Mouse (Mus musculus): ENCODE results near the gene 9430015G10Rik.
A peak's percentile ranks its signal among the peaks of the same experiment; 100 is the strongest.

The 9430015G10Rik gene

DNA sequence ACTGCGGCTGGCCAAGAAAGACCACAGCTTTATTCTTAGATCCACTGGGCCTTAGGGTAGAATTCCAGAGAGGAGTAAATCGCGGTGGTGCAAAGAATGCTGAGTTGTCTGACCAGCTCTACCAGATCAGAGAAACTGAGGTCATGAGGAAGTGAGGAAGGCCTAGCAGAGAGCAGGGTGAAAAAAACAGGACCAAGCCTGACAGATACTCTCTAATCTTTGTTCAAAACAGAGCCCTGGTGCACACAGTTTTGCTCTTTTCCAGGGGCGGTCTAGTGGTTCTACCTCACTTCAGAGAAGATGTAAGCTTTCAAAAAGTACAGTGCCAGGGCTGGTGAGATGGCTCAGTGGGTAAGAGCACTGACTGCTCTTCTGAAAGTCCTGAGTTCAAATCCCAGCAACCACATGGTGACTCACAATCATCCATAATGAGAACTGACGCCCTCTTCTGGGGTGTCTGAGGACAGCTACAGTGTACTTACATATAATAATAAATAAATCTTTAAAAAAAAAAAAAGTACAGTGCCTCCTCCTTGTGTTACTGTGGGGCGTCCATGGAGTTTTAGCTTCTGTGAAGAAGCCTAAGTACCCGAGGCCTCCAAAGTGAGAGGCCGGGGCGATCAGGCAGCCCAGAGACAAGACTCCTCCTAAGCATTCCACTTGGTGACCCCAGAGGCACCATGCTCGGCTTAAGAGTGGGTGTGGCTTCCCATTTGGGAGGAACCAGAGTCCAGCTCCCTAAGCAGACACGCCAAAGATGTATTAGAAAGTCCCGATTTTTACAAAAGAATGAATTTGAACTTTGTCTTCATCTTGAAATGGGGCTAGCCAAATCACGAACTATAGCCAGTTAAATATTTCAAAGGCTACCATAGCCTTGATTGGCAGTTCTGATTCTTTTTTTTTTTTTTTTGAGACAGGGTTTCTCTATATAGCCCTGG is 906 bp upstream of the 9430015G10Rik start:
- no peak for TF ChIP-seq NANOG (IDR thresholded peaks at IDR 0.05; ENCODE audit: borderline replicate concordance, low read length)
- TF ChIP-seq POU5F1 (IDR thresholded peaks at IDR 0.05; ENCODE audit: borderline replicate concordance, low read length): no peak
- TF ChIP-seq CTCF (conservative IDR thresholded peaks at IDR 0.05; ENCODE audit: low read length): no peak
- peaks cover 40% of the 10 kb centered on the region for H3K4me1 ChIP-seq (replicated peaks; ENCODE audit: low read depth, low read length)
- H3K9me3 ChIP-seq (ENCODE audit: low read length): no peaks in the 10 kb centered on the region
- H3K36me3 ChIP-seq (ENCODE audit: insufficient read depth, low read length): peaks cover 22% of the 10 kb centered on the region
- peak overlapping the region; percentile 96 for H3K4me3 ChIP-seq (replicated peaks; ENCODE audit: low read length)
- H3K27me3 ChIP-seq (ENCODE audit: insufficient read depth, low read length): no peaks in the 10 kb centered on the region

GRCm38 (mm10) chr4:156124077-156124476 is 14.3 kb downstream of the 9430015G10Rik start:
- peaks cover 29% of the 10 kb centered on the region for H3K9me3 ChIP-seq (ENCODE audit: low read length)
- TF ChIP-seq NANOG (IDR thresholded peaks at IDR 0.05; ENCODE audit: borderline replicate concordance, low read length) (no peak), CTCF (conservative IDR thresholded peaks at IDR 0.05; ENCODE audit: low read length) (no peak), POU5F1 (IDR thresholded peaks at IDR 0.05; ENCODE audit: borderline replicate concordance, low read length) (no peak)
- H3K4me1 ChIP-seq (replicated peaks; ENCODE audit: low read depth, low read length): peaks cover 16% of the 10 kb centered on the region; the same call in 1 of the 2 replicates
- H3K4me3 ChIP-seq (replicated peaks; ENCODE audit: low read length): no peak overlapping the region
- H3K27me3 ChIP-seq (ENCODE audit: insufficient read depth, low read length): no peaks in the 10 kb centered on the region
- H3K36me3 ChIP-seq (ENCODE audit: insufficient read depth, low read length): peaks cover 98% of the 10 kb centered on the region

DNA sequence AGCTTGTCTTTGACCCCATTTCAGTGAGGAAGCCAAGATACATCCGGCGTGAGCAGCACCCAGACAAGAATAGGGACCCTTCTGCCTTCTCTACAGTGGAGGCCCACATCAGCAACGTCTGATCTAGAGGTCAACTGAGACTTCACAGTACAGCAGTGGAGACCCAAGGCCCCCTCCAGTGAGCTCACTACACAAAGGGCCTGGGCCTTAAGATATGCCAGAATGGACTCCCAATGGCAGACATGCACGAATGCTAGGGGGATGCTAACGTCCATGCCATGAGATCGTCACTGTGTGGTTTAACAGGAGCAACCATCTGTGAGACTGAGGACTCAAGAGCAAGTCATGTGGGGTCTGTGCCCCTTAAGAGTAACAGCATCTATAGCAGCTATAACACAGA is 15.6 kb downstream of the 9430015G10Rik start:
- no peak overlapping the region for H3K4me3 ChIP-seq (replicated peaks; ENCODE audit: low read length)
- H3K27me3 ChIP-seq (ENCODE audit: insufficient read depth, low read length): no peaks in the 10 kb centered on the region
- H3K4me1 ChIP-seq (replicated peaks; ENCODE audit: low read depth, low read length): peaks cover 20% of the 10 kb centered on the region
- TF ChIP-seq NANOG (IDR thresholded peaks at IDR 0.05; ENCODE audit: borderline replicate concordance, low read length) (no peak), CTCF (conservative IDR thresholded peaks at IDR 0.05; ENCODE audit: low read length) (no peak)
- peaks cover 29% of the 10 kb centered on the region for H3K9me3 ChIP-seq (ENCODE audit: low read length)
- H3K36me3 ChIP-seq (ENCODE audit: insufficient read depth, low read length): peaks cover 85% of the 10 kb centered on the region

DNA sequence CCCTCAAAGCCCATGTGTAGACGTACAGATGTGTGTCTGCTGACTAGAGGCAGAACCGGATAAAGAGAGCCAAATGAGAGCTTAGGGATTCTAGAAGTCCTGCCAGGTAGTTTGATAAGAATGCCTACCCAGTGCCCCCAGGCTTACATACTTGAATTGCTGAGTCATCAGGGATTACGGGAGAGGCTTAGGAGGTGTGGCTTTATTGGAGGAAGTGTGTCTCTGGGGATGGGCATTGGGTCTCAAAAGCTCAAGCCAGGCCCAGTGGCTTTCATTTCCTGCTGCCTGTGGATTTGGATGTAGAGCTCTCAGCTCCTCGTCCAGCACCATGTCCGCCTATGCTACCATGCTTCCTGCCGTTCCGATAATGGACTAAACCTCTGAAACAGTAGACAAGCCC is 17.1 kb downstream of the 9430015G10Rik start:
- TF ChIP-seq NANOG (IDR thresholded peaks at IDR 0.05; ENCODE audit: borderline replicate concordance, low read length) (no peak), POU5F1 (IDR thresholded peaks at IDR 0.05; ENCODE audit: borderline replicate concordance, low read length) (no peak), CTCF (conservative IDR thresholded peaks at IDR 0.05; ENCODE audit: low read length) (no peak)
- peaks cover 5% of the 10 kb centered on the region; the same call in 1 of the 2 replicates for H3K27me3 ChIP-seq (ENCODE audit: insufficient read depth, low read length)

DNA sequence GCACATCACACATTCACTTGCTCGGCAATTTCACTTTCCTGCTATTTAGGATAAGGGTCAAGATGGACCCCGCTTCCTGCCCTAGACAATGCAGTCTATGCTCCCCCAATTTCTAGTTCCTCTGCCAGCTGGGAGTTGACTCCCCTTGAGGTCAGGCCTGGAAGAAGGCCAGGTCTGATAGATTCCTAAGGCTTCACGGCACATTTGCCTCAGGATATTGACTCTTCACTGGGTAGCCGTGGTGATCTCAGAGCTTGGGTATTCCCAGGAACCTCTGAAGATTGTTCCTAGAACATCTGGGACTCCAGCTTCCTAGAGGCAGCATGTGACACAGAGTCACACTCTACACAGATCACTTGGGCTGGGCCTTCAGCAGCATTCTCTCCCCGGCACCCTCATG is 19.0 kb downstream of the 9430015G10Rik start:
- H3K4me1 ChIP-seq (replicated peaks; ENCODE audit: low read depth, low read length): peaks cover 42% of the 10 kb centered on the region
- H3K36me3 ChIP-seq (ENCODE audit: insufficient read depth, low read length): peaks cover 52% of the 10 kb centered on the region
- peaks cover 18% of the 10 kb centered on the region for H3K27me3 ChIP-seq (ENCODE audit: insufficient read depth, low read length)
- H3K9me3 ChIP-seq (ENCODE audit: low read length): peaks cover 29% of the 10 kb centered on the region
- TF ChIP-seq POU5F1 (IDR thresholded peaks at IDR 0.05; ENCODE audit: borderline replicate concordance, low read length) (no peak), NANOG (IDR thresholded peaks at IDR 0.05; ENCODE audit: borderline replicate concordance, low read length) (no peak), CTCF (conservative IDR thresholded peaks at IDR 0.05; ENCODE audit: low read length) (no peak)
- no peak overlapping the region for H3K4me3 ChIP-seq (replicated peaks; ENCODE audit: low read length)

More for the DNA sequence above, 17.1 kb downstream of the 9430015G10Rik start:
- H3K9me3 ChIP-seq (ENCODE audit: low read length): peaks cover 29% of the 10 kb centered on the region
- no peak overlapping the region for H3K4me3 ChIP-seq (replicated peaks; ENCODE audit: low read length)
- H3K36me3 ChIP-seq (ENCODE audit: insufficient read depth, low read length): peaks cover 71% of the 10 kb centered on the region
- H3K4me1 ChIP-seq (replicated peaks; ENCODE audit: low read depth, low read length): peaks cover 23% of the 10 kb centered on the region

- TF ChIP-seq CTCF (conservative IDR thresholded peaks at IDR 0.05; ENCODE audit: low read length) (no peak), NANOG (IDR thresholded peaks at IDR 0.05; ENCODE audit: borderline replicate concordance, low read length) (no peak), POU5F1 (IDR thresholded peaks at IDR 0.05; ENCODE audit: borderline replicate concordance, low read length) (no peak)
- H3K4me1 ChIP-seq (replicated peaks; ENCODE audit: low read depth, low read length): peaks cover 58% of the 10 kb centered on the region
Observed at GRCm38 (mm10) chr4:156130436-156130835, 20.7 kb downstream of the 9430015G10Rik start, which contains the start of gene Rnf223. Gene Rnf223 (plus strand): TSS chr4:156130513.

DNA sequence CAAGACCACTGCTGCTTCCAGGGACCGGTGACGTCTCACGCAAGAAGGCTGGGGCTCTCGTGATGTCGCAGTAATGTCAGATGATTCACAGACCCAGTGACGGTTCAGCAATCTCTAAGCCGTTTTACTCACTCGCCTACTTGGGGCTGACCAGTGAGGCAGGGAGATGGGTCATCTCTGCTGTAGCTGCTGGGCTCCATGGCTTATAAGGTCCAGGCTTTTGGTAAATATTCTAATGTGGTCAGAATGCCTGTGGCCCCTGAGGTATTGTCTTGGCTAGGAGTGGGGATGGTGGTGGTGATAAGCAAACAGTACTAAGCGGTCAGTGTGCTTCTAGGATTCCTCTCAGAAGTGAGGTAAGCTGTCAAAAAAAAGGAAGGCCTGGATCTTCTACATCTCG is 21.2 kb downstream of the 9430015G10Rik start:
- no peak overlapping the region for H3K4me3 ChIP-seq (replicated peaks; ENCODE audit: low read length)
- H3K4me1 ChIP-seq (replicated peaks; ENCODE audit: low read depth, low read length): peaks cover 63% of the 10 kb centered on the region

More at GRCm38 (mm10) chr4:156130436-156130835, 20.7 kb downstream of the 9430015G10Rik start, which contains the start of gene Rnf223:
- H3K36me3 ChIP-seq (ENCODE audit: insufficient read depth, low read length): peaks cover 35% of the 10 kb centered on the region
- peaks cover 28% of the 10 kb centered on the region for H3K9me3 ChIP-seq (ENCODE audit: low read length)
- peaks cover 18% of the 10 kb centered on the region for H3K27me3 ChIP-seq (ENCODE audit: insufficient read depth, low read length)
- no peak within 1 kb of the TSS for H3K4me3 ChIP-seq (replicated peaks; ENCODE audit: low read length)

DNA sequence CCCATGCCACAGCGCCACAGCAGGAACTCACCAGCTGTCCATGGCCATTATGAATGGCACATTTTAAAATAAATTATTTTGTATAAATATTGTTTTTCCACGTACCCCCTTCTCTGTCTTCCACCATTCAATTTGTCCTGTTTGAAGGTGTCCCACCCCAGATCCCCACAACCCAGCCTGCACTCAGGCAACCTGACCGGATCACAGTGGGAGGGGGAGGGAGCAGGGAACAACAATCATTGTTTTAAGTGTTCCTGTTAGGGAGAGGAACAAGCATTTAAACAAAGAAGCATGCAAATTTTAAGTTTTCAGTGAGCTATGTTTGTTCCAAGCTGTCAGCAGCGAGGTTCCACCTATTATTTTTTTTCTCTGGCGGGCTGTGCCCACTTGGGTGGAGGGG is 23.6 kb downstream of the 9430015G10Rik start:
- peak overlapping the region; percentile 70 for H3K4me3 ChIP-seq (replicated peaks; ENCODE audit: low read length)
- TF ChIP-seq POU5F1 (IDR thresholded peaks at IDR 0.05; ENCODE audit: borderline replicate concordance, low read length): no peak
- no peak for TF ChIP-seq NANOG (IDR thresholded peaks at IDR 0.05; ENCODE audit: borderline replicate concordance, low read length)
- TF ChIP-seq CTCF (conservative IDR thresholded peaks at IDR 0.05; ENCODE audit: low read length): no peak
- H3K27me3 ChIP-seq (ENCODE audit: insufficient read depth, low read length): peaks cover 18% of the 10 kb centered on the region
- H3K36me3 ChIP-seq (ENCODE audit: insufficient read depth, low read length): peaks cover 6% of the 10 kb centered on the region; the same call in 1 of the 2 replicates
- peaks cover 55% of the 10 kb centered on the region for H3K4me1 ChIP-seq (replicated peaks; ENCODE audit: low read depth, low read length)
- peaks cover 2% of the 10 kb centered on the region for H3K9me3 ChIP-seq (ENCODE audit: low read length)

More for the DNA sequence above, 21.2 kb downstream of the 9430015G10Rik start:
- H3K27me3 ChIP-seq (ENCODE audit: insufficient read depth, low read length): peaks cover 18% of the 10 kb centered on the region
- H3K36me3 ChIP-seq (ENCODE audit: insufficient read depth, low read length): peaks cover 30% of the 10 kb centered on the region
- peaks cover 23% of the 10 kb centered on the region for H3K9me3 ChIP-seq (ENCODE audit: low read length)
- TF ChIP-seq POU5F1 (IDR thresholded peaks at IDR 0.05; ENCODE audit: borderline replicate concordance, low read length) (no peak), NANOG (IDR thresholded peaks at IDR 0.05; ENCODE audit: borderline replicate concordance, low read length) (no peak), CTCF (conservative IDR thresholded peaks at IDR 0.05; ENCODE audit: low read length) (no peak)
